Mouse (Mus musculus): Measurements from ENCODE around the gene Slc22a14. TPM values are rescaled to one million over a fixed set of nuclear protein-coding genes. Genes with fewer than 3 reads are reported as not detected.

Gene Slc22a14
- polyA plus RNA-seq, 1 experiment from 2014 or later, result not detected

DNA sequence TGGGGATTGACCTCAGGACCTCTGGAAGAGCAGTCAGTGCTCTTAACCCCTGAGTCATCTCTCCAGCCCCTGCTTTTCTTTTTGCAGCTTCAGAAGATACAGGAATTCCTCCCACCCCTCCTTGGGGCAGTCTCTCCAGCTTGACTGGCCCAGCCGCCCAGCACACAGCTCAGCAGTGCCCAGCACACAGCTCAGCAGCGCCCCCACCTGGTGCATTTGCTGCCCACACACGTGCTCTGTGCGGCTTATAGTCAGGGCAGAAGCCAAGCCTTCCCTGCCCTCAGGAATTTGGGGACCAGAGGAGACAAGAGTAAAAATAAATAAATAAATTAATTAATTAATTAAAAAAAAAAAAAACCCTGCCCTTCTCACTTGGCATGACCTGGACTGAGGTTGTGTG is 13.3 kb downstream of the Slc22a14 start:
- no peak overlapping the region for H3K27ac ChIP-seq (replicated peaks)
- H3K27me3 ChIP-seq (ENCODE audit: low read depth, poor library complexity, severe bottlenecking), result no peaks in the 10 kb centered on the region
- DNase-seq (ENCODE audit: low spot score), result peak; percentile 80
- 24% methylated on average over 4 of the region's 4 CpGs for WGBS
- no peak overlapping the region for H3K4me3 ChIP-seq
- H3K4me1 ChIP-seq, result no peaks in the 10 kb centered on the region; the same call in 1 of the 2 replicates
- H3K36me3 ChIP-seq, result peaks cover 42% of the 10 kb centered on the region
- no peaks in the 10 kb centered on the region for H3K9me3 ChIP-seq (replicated peaks)

DNA sequence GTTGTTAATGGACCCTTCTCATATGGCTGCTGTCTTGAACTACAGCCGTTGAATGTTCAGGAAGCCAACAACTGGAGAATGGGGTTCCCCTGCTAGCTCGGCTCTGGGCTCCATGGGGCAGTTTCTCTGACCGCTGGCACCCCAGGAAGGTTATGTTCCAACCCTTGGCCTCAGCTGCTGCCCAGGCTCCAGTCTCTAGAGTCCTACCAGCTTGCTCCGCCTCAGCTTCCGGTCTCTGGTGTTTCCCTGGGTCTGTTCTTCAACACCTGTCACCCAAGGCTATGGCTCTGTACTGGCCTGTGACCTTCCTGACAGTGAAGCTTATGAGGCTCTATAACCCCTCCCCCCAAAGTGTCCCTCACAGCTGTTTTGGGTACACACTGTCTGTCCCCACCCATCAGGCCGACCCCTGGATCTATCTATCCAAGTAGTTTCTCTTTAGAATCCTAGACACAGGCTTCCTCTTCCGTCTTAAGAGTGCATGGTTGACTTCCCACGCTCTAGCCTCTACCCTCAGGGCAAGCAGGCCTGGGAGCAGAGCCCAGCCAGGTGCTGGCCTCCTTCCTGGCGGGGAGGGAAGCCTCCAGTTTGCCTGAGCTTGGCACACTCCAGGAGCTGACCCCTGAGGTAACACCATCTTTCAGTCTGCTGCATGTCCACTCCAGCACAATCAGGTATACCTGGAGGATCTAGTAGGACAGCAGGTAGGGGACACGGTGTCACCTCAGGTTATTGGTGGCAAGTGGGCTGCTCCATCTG is 14.2 kb downstream of the Slc22a14 start:
- 92% methylated on average over 10 of the region's 10 CpGs for WGBS
- Histone ChIP-seq H3K4me1 (no peaks in the 10 kb centered on the region), H3K4me3 (no peak overlapping the region), H3K36me3 (peaks cover 52% of the 10 kb centered on the region), H3K9me3 (replicated peaks) (no peaks in the 10 kb centered on the region), H3K27me3 (ENCODE audit: low read depth, poor library complexity, severe bottlenecking) (no peaks in the 10 kb centered on the region), H3K27ac (replicated peaks) (no peak overlapping the region)
- no peak for DNase-seq (ENCODE audit: low spot score)

DNA sequence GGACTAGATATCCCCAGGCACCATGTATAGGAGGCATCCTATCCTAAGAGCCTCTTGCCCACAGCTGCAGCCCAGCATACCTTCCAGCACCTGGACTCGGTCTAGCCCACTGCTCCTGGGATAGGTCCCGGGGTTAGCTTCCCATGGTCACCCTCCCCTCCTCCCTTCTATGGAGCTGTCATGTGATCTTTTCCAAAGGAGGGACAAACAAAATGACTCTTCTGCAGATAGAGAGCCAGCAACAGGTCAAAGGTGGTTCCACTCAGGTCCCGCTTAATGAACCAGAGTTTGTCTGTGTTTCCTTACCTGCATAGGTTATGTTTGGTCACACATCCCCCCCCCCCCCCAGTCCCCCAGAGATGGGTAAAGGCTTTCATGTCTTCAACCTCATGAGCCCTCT is 14.8 kb downstream of the Slc22a14 start:
- no peak for DNase-seq (ENCODE audit: low spot score)
- Histone ChIP-seq H3K4me1 (no peaks in the 10 kb centered on the region), H3K9me3 (replicated peaks) (no peaks in the 10 kb centered on the region), H3K27ac (replicated peaks) (no peak overlapping the region), H3K36me3 (peaks cover 58% of the 10 kb centered on the region), H3K27me3 (ENCODE audit: low read depth, poor library complexity, severe bottlenecking) (no peaks in the 10 kb centered on the region), H3K4me3 (no peak overlapping the region)
- 95% methylated on average over 3 of the region's 3 CpGs for whole genome bisulfite sequencing

GRCm38 (mm10) chr9:119346376-119346775 is 19.0 kb downstream of the Slc22a14 start:
- H3K27ac ChIP-seq (replicated peaks), result no peak overlapping the region
- peaks cover 86% of the 10 kb centered on the region for H3K36me3 ChIP-seq
- H3K4me1 ChIP-seq, result peaks cover 18% of the 10 kb centered on the region
- H3K4me3 ChIP-seq, result no peak overlapping the region
- H3K27me3 ChIP-seq (ENCODE audit: low read depth, poor library complexity, severe bottlenecking), result no peaks in the 10 kb centered on the region
- H3K9me3 ChIP-seq (replicated peaks), result no peaks in the 10 kb centered on the region
- DNase-seq (ENCODE audit: low spot score), result no peak
- 89% methylated on average over 8 of the region's 8 CpGs for WGBS

- Histone ChIP-seq H3K27ac (replicated peaks) (no peak overlapping the region), H3K4me3 (peak overlapping the region; percentile 84; the same call in 1 of the 2 replicates), H3K9me3 (replicated peaks) (no peaks in the 10 kb centered on the region), H3K36me3 (peaks cover 52% of the 10 kb centered on the region), H3K27me3 (ENCODE audit: low read depth, poor library complexity, severe bottlenecking) (peaks cover 23% of the 10 kb centered on the region), H3K4me1 (peaks cover 34% of the 10 kb centered on the region)
- DNase-seq (ENCODE audit: low spot score), result no peak
- WGBS, result 92% methylated on average over 7 of the region's 7 CpGs
Observed at GRCm38 (mm10) chr9:119342728-119343127, 22.6 kb downstream of the Slc22a14 start.

GRCm38 (mm10) chr9:119340909-119341816 is 24.2 kb downstream of the Slc22a14 start, which contains the start of gene Myd88:
Gene Myd88 (minus strand): TSS chr9:119341411.
- peaks cover 27% of the 10 kb centered on the region for H3K27me3 ChIP-seq (ENCODE audit: low read depth, poor library complexity, severe bottlenecking)
- peaks cover 37% of the 10 kb centered on the region for H3K36me3 ChIP-seq
- peak within 1 kb of the TSS; percentile 84 for H3K4me3 ChIP-seq
- no peaks in the 10 kb centered on the region for H3K9me3 ChIP-seq (replicated peaks)
- peak; percentile 95 for DNase-seq (ENCODE audit: low spot score)
- 0% methylated on average over 68 of the region's 68 CpGs for WGBS
- H3K4me1 ChIP-seq, result peaks cover 34% of the 10 kb centered on the region
- peak within 1 kb of the TSS; percentile 91 for H3K27ac ChIP-seq (replicated peaks)

DNA sequence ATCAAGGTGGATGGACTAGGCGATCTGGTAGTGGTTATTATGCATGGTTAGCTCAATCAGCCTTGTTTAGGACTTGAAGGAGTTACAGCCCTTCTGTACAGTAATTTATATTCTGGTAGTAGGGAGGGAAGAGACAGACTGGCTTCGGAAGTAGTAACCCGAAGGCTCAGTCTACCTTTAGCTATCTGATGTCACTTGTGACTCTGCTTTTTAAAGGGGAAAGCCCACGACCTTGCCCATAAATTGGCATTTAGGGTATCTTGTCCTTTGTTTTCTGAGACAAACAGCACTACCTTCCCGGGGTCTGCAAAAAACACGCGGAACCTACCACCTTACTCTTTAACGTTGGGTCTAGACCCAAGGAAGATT is 25.2 kb downstream of the Slc22a14 start:
- Histone ChIP-seq H3K4me3 (peak overlapping the region; percentile 84), H3K27me3 (ENCODE audit: low read depth, poor library complexity, severe bottlenecking) (peaks cover 27% of the 10 kb centered on the region), H3K36me3 (peaks cover 27% of the 10 kb centered on the region), H3K4me1 (peaks cover 34% of the 10 kb centered on the region), H3K9me3 (replicated peaks) (no peaks in the 10 kb centered on the region), H3K27ac (replicated peaks) (peak overlapping the region; percentile 91)
- 6% methylated on average over 8 of the region's 8 CpGs for WGBS
- DNase-seq (ENCODE audit: low spot score), result no peak

GRCm38 (mm10) chr9:119339558-119340211 is 25.7 kb downstream of the Slc22a14 start, which contains the start of gene Acaa1a:
Gene Acaa1a (plus strand): TSS chr9:119339676.
- Histone ChIP-seq H3K4me3 (peak within 1 kb of the TSS; percentile 84), H3K27ac (replicated peaks) (peak within 1 kb of the TSS; percentile 91), H3K4me1 (peaks cover 34% of the 10 kb centered on the region), H3K27me3 (ENCODE audit: low read depth, poor library complexity, severe bottlenecking) (peaks cover 27% of the 10 kb centered on the region), H3K36me3 (peaks cover 22% of the 10 kb centered on the region), H3K9me3 (replicated peaks) (no peaks in the 10 kb centered on the region)
- WGBS, result 2% methylated on average over 43 of the region's 43 CpGs
- DNase-seq (ENCODE audit: low spot score), result peak; percentile 59

DNA sequence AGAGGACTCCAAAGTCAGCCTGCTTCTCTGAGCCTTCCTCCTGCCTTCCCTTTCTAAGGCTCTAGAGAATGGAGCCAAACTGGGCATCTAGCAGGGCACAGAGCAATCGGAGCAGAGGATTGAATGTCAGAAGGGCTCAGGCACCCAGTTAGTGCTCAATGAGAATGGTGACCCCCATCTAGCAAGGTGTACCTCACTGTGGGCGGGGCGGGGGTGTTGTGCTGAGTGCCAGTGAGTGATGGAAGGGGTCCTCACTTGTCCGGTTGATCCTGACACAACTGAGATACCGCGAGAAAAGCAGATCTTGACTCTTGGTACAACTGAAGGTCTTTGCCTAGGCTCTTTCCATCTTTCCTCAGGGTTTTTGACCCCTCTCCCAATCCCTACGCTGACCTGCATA is 26.2 kb downstream of the Slc22a14 start:
- Histone ChIP-seq H3K9me3 (replicated peaks) (no peaks in the 10 kb centered on the region), H3K27me3 (ENCODE audit: low read depth, poor library complexity, severe bottlenecking) (peaks cover 27% of the 10 kb centered on the region), H3K4me1 (peaks cover 34% of the 10 kb centered on the region), H3K36me3 (peaks cover 16% of the 10 kb centered on the region), H3K4me3 (peak overlapping the region; percentile 84), H3K27ac (replicated peaks) (no peak overlapping the region)
- whole genome bisulfite sequencing, result 46% methylated on average over 7 of the region's 7 CpGs
- no peak for DNase-seq (ENCODE audit: low spot score)

GRCm38 (mm10) chr9:119338350-119338749 is 27.0 kb downstream of the Slc22a14 start:
- Histone ChIP-seq H3K4me3 (no peak overlapping the region), H3K9me3 (replicated peaks) (no peaks in the 10 kb centered on the region), H3K4me1 (peaks cover 34% of the 10 kb centered on the region), H3K36me3 (peaks cover 8% of the 10 kb centered on the region), H3K27me3 (ENCODE audit: low read depth, poor library complexity, severe bottlenecking) (peaks cover 27% of the 10 kb centered on the region), H3K27ac (replicated peaks) (no peak overlapping the region)
- DNase-seq (ENCODE audit: low spot score), result no peak
- 89% methylated on average over 3 of the region's 3 CpGs for WGBS

DNA sequence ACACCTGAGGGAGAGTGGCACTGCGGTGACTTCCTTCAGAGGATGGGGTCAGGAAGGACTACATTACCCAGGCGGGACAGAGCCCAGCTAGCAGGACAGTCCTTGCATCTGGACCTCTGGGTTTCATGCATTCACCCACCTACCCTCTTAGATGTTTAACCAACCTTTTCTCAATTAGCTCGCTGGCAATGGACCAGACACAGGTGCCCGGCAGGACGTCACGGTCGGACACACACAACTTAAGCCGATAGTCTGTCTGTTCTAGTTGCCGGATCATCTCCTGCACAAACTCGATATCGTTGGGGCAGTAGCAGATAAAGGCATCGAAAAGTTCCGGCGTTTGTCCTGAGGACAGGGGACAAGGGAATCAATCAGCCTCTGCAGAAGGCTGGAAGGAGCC is 27.5 kb downstream of the Slc22a14 start:
- DNase-seq (ENCODE audit: low spot score), result no peak
- H3K36me3 ChIP-seq, result peaks cover 3% of the 10 kb centered on the region; the same call in 1 of the 2 replicates

DNA sequence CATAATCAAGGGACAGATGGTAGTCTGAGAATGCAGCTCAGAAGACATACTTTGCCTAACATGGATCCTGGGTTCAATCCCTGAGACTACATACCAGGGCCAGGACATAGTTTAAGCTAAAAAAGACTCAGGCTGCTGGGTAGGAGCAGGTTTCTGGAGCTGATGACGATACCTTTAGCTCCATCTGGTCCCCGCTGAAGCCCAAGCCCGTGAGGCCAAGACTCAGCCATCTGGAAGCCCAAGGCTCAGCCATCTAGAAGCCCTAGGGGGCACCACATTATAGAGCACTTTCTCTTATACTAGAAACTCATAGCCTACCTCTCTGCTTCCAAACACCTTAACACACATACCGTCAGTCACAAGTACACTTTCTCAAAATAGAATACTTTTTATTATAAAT is 29.8 kb downstream of the Slc22a14 start:
- WGBS, result 85% methylated on average over 4 of the region's 4 CpGs
- peaks cover 14% of the 10 kb centered on the region for H3K4me1 ChIP-seq
- no peak overlapping the region for H3K4me3 ChIP-seq

More for the DNA sequence above, 27.5 kb downstream of the Slc22a14 start:
- H3K4me3 ChIP-seq, result no peak overlapping the region
- peaks cover 27% of the 10 kb centered on the region for H3K27me3 ChIP-seq (ENCODE audit: low read depth, poor library complexity, severe bottlenecking)
- no peaks in the 10 kb centered on the region for H3K9me3 ChIP-seq (replicated peaks)
- WGBS, result 92% methylated on average over 14 of the region's 14 CpGs
- H3K4me1 ChIP-seq, result peaks cover 30% of the 10 kb centered on the region
- no peak overlapping the region for H3K27ac ChIP-seq (replicated peaks)

More for the DNA sequence above, 29.8 kb downstream of the Slc22a14 start:
- H3K36me3 ChIP-seq, result no peaks in the 10 kb centered on the region
- H3K9me3 ChIP-seq (replicated peaks), result no peaks in the 10 kb centered on the region
- peaks cover 27% of the 10 kb centered on the region for H3K27me3 ChIP-seq (ENCODE audit: low read depth, poor library complexity, severe bottlenecking)
- no peak overlapping the region for H3K27ac ChIP-seq (replicated peaks)
- no peak for DNase-seq (ENCODE audit: low spot score)
